Mouse (Mus musculus): Measurements from ENCODE around the gene Pygm. TPM values are rescaled to one million over a fixed set of nuclear protein-coding genes. Genes with fewer than 3 reads are reported as not detected.

Gene Pygm
- polyA plus RNA-seq, 1 experiment from 2014 or later = 2.2 TPM

GRCm38 (mm10) chr19:6403869-6404268 lies 19.7 kb downstream of the Pygm start:
- Histone ChIP-seq H3K9me3 (no peaks in the 10 kb centered on the region), H3K9ac (replicated peaks) (no peak overlapping the region), H3K4me2 (replicated peaks) (no peak overlapping the region), H3K4me1 (replicated peaks) (peaks cover 40% of the 10 kb centered on the region), H3K27me3 (peaks cover 38% of the 10 kb centered on the region), H3K27ac (no peak overlapping the region), H3K4me3 (replicated peaks) (no peak overlapping the region), H3K36me3 (no peaks in the 10 kb centered on the region)
- no peak for ATAC-seq
- WGBS = 78% methylated on average over 10 of the region's 10 CpGs

GRCm38 (mm10) chr19:6405433-6405832 lies 21.2 kb downstream of the Pygm start:
- peaks cover 33% of the 10 kb centered on the region for H3K27me3 ChIP-seq
- H3K36me3 ChIP-seq = no peaks in the 10 kb centered on the region
- peaks cover 25% of the 10 kb centered on the region for H3K4me1 ChIP-seq (replicated peaks)
- no peak for ATAC-seq
- H3K9ac ChIP-seq (replicated peaks) = no peak overlapping the region
- no peak overlapping the region for H3K4me3 ChIP-seq (replicated peaks)
- no peak overlapping the region for H3K4me2 ChIP-seq (replicated peaks)
- WGBS = 61% methylated on average over 10 of the region's 10 CpGs
- no peaks in the 10 kb centered on the region for H3K9me3 ChIP-seq
- H3K27ac ChIP-seq = no peak overlapping the region

- no peaks in the 10 kb centered on the region for H3K9me3 ChIP-seq
- peaks cover 8% of the 10 kb centered on the region for H3K4me1 ChIP-seq (replicated peaks)
- H3K4me3 ChIP-seq (replicated peaks) = no peak overlapping the region
- no peak overlapping the region for H3K9ac ChIP-seq (replicated peaks)
- H3K27me3 ChIP-seq = peaks cover 16% of the 10 kb centered on the region
- 78% methylated on average over 8 of the region's 8 CpGs for WGBS
- H3K36me3 ChIP-seq = no peaks in the 10 kb centered on the region
- no peak overlapping the region for H3K4me2 ChIP-seq (replicated peaks)
- no peak overlapping the region for H3K27ac ChIP-seq
- ATAC-seq = no peak
Observed at GRCm38 (mm10) chr19:6407109-6407508, 22.9 kb downstream of the Pygm start.

- Histone ChIP-seq H3K9ac (replicated peaks) (no peak overlapping the region), H3K4me3 (replicated peaks) (no peak overlapping the region), H3K36me3 (no peaks in the 10 kb centered on the region), H3K4me2 (replicated peaks) (no peak overlapping the region), H3K27ac (no peak overlapping the region), H3K9me3 (no peaks in the 10 kb centered on the region), H3K4me1 (replicated peaks) (peaks cover 11% of the 10 kb centered on the region), H3K27me3 (peaks cover 8% of the 10 kb centered on the region; the same call in 1 of the 2 replicates)
- 49% methylated on average over 16 of the region's 16 CpGs for WGBS
- no peak for ATAC-seq
Observed at GRCm38 (mm10) chr19:6407816-6408510, 23.8 kb downstream of the Pygm start.

- WGBS = 81% methylated on average over 8 of the region's 8 CpGs
- no peak overlapping the region for H3K4me3 ChIP-seq (replicated peaks)
- H3K27me3 ChIP-seq = no peaks in the 10 kb centered on the region
- no peak for ATAC-seq
- H3K27ac ChIP-seq = no peak overlapping the region
- H3K9me3 ChIP-seq = no peaks in the 10 kb centered on the region
- no peak overlapping the region for H3K9ac ChIP-seq (replicated peaks)
- no peaks in the 10 kb centered on the region for H3K36me3 ChIP-seq
- H3K4me2 ChIP-seq (replicated peaks) = no peak overlapping the region
- peaks cover 5% of the 10 kb centered on the region for H3K4me1 ChIP-seq (replicated peaks)
Observed at GRCm38 (mm10) chr19:6408749-6409148, 24.6 kb downstream of the Pygm start.

GRCm38 (mm10) chr19:6409176-6409575 lies 25.0 kb downstream of the Pygm start:
- H3K36me3 ChIP-seq = no peaks in the 10 kb centered on the region
- H3K4me3 ChIP-seq (replicated peaks) = no peak overlapping the region
- H3K9me3 ChIP-seq = no peaks in the 10 kb centered on the region
- H3K4me2 ChIP-seq (replicated peaks) = no peak overlapping the region
- WGBS = 77% methylated on average over 5 of the region's 5 CpGs
- no peak for ATAC-seq
- no peak overlapping the region for H3K9ac ChIP-seq (replicated peaks)
- no peaks in the 10 kb centered on the region for H3K27me3 ChIP-seq
- H3K4me1 ChIP-seq (replicated peaks) = peaks cover 3% of the 10 kb centered on the region; the same call in 1 of the 2 replicates
- no peak overlapping the region for H3K27ac ChIP-seq

- Histone ChIP-seq H3K27ac (no peak overlapping the region), H3K4me2 (replicated peaks) (no peak overlapping the region), H3K9ac (replicated peaks) (no peak overlapping the region), H3K27me3 (no peaks in the 10 kb centered on the region), H3K36me3 (no peaks in the 10 kb centered on the region), H3K4me3 (replicated peaks) (no peak overlapping the region), H3K4me1 (replicated peaks) (peaks cover 9% of the 10 kb centered on the region), H3K9me3 (no peaks in the 10 kb centered on the region)
- 82% methylated on average over 5 of the region's 5 CpGs for WGBS
- no peak for ATAC-seq
Observed at GRCm38 (mm10) chr19:6409936-6410335, 25.7 kb downstream of the Pygm start.

GRCm38 (mm10) chr19:6412798-6413197 lies 28.6 kb downstream of the Pygm start:
- no peak overlapping the region for H3K4me2 ChIP-seq (replicated peaks)
- H3K9me3 ChIP-seq = no peaks in the 10 kb centered on the region
- no peak for ATAC-seq
- no peak overlapping the region for H3K27ac ChIP-seq
- peaks cover 38% of the 10 kb centered on the region for H3K4me1 ChIP-seq (replicated peaks)
- H3K4me3 ChIP-seq (replicated peaks) = no peak overlapping the region
- WGBS = 65% methylated on average over 14 of the region's 14 CpGs
- no peak overlapping the region for H3K9ac ChIP-seq (replicated peaks)
- H3K27me3 ChIP-seq = no peaks in the 10 kb centered on the region
- no peaks in the 10 kb centered on the region for H3K36me3 ChIP-seq

- 24% methylated on average over 6 of the region's 6 CpGs for WGBS
- Histone ChIP-seq H3K27me3 (no peaks in the 10 kb centered on the region), H3K9me3 (no peaks in the 10 kb centered on the region), H3K4me1 (replicated peaks) (peaks cover 55% of the 10 kb centered on the region), H3K9ac (replicated peaks) (peak overlapping the region; percentile 39), H3K36me3 (no peaks in the 10 kb centered on the region), H3K4me3 (replicated peaks) (no peak overlapping the region), H3K27ac (peak overlapping the region; percentile 95), H3K4me2 (replicated peaks) (peak overlapping the region; percentile 41)
- ATAC-seq = no peak
Observed at GRCm38 (mm10) chr19:6415454-6415853, 31.3 kb downstream of the Pygm start.

- peak; percentile 46 for ATAC-seq
- H3K27me3 ChIP-seq = peaks cover 5% of the 10 kb centered on the region; the same call in 1 of the 2 replicates
- H3K27ac ChIP-seq = peak overlapping the region; percentile 95
- H3K4me1 ChIP-seq (replicated peaks) = peaks cover 63% of the 10 kb centered on the region
- H3K4me2 ChIP-seq (replicated peaks) = peak overlapping the region; percentile 41
- H3K4me3 ChIP-seq (replicated peaks) = no peak overlapping the region
- WGBS = 3% methylated on average over 9 of the region's 9 CpGs
- peak overlapping the region; percentile 39 for H3K9ac ChIP-seq (replicated peaks)
- H3K9me3 ChIP-seq = no peaks in the 10 kb centered on the region
- H3K36me3 ChIP-seq = no peaks in the 10 kb centered on the region
Observed at GRCm38 (mm10) chr19:6416124-6416770, 32.0 kb downstream of the Pygm start.

- Histone ChIP-seq H3K4me2 (replicated peaks) (peak overlapping the region; percentile 68), H3K9me3 (no peaks in the 10 kb centered on the region), H3K4me3 (replicated peaks) (peak overlapping the region; percentile 69; the same call in 1 of the 2 replicates), H3K4me1 (replicated peaks) (peaks cover 72% of the 10 kb centered on the region), H3K36me3 (no peaks in the 10 kb centered on the region), H3K27ac (peak overlapping the region; percentile 95), H3K9ac (replicated peaks) (peak overlapping the region; percentile 39), H3K27me3 (peaks cover 5% of the 10 kb centered on the region; the same call in 1 of the 2 replicates)
- WGBS = 56% methylated on average over 12 of the region's 12 CpGs
- ATAC-seq = no peak
Observed at GRCm38 (mm10) chr19:6416894-6417761, 32.9 kb downstream of the Pygm start.
